Mouse (Mus musculus) thymus, postnatal 36 days (tissue): ENCODE results near the gene Dnajb1.

ENCODE experiments used
- DNase-seq, 2 experiments: peaks; one replicate each; pipeline ENCODE4 v3.0.0; 2022; ENCODE audit warnings: mixed read lengths in 2 of 2

Dnajb1 gene

DNA sequence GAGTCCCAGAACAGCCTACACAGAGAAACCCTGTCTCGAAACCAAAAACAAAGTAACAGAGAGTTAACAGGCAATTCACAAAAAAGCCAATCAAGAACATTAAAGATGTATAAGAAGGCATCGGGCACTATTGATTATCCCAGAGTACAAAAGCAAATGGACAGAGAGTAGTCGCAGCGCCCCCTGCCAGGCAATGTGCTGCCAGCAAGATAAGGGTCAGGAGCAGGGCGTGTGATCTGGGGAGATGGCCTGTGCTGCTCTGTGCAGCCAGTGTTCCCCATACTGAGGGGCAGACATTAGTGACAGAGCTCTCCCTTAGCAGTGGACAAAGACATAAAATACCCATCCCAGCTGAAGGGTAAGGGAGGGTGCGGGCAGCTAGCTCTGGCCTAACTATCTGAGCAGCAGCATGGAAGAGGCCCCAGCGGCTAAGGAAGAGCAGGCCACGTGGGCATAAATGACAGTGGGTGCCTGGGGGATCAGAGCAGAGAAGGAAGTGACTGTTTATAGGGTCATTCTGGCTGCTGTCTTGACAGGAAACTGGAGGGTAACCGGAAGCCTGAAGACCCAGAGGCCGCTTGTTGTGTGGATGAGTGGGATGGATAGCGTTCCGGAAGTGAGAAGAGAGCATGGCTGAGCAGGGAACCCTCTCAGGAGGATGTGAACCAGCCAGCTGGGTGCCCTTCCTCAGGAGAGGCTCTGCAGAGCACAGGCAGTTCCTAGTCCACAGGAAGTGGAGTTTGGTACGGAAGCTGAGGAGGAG is 48.7 kb downstream of the Dnajb1 start:
- no peak for DNase-seq

DNA sequence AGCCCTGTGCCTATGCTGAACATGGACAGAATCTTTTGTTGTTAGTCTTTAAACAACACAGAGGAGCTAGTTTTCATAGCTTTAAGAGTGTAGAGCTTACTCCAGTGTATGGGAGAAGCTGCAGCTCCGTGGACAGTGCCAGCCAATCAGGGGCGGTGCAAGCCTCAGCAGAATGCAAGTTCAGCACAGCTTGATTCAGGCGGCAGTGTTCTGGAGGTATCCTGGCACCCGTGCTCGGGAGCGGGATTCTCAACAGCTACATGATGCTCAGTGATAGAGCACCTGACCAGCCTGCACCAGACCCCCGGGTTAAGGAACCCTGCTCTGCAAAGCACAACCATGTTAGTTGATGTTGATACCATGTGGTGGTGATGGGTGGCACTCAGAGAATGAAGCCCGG is 52.6 kb downstream of the Dnajb1 start:
- no peak for DNase-seq

DNA sequence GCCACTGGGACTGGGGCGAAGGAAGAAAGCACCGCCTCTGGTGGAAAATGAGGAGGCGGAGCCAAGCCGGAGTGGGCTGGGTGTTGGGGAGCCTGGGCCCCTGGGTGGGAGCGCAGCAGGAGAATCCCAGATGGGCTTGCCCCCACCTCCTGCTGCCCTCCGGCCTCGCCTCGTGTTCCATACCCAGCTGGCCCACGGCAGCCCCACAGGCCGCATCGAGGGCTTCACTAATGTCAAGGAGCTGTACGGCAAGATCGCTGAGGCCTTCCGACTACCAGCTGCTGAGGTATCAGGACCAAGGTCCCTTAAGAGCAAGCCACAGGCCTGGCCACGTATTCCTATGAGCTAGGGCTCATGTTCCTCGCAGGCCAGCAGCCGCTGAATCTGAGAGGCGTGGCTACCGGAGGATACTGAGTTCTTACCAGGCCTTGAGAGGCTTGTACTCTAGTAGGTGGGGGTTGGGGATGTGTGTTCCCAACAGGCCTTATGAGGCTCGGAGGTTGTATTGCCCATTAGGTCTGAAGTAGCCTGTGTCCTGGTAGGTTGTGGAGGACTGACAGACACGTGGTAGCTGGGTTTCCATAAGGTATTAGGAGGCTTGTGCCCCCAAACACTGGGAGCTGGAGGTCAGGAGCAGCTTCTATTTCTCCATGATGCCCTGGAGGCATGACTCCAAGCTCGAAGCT is 53.1 kb downstream of the Dnajb1 start:
- no peak for DNase-seq
